Mouse (Mus musculus) hindbrain, embryonic 16.5 days (tissue): ENCODE data around the gene Cadm2. TPM values are rescaled to one million over a fixed set of nuclear protein-coding genes. Genes with fewer than 3 reads are reported as not detected.
A peak's percentile ranks its signal among the peaks of the same experiment; 100 is the strongest.

Experiments used
- ATAC-seq: fragments of 200-750 bp; cut with Nextera tagmentation; 2 replicates; pipeline ENCODE4 v1.8.0; 2017; ENCODE audit warnings: moderate TSS enrichment, moderate library complexity
- H3K27ac ChIP-seq: fragments of 300-500 bp; sonication (generic); 2 replicates; pipeline ENCODE4 v1.5.1; 2014; ENCODE audit warnings: low read depth, mild to moderate bottlenecking, control low read depth, low read length, moderate library complexity
- H3K27me3 ChIP-seq: fragments of 300-500 bp; sonication (generic); replicated peaks from 2 replicates; pipeline ENCODE4 v1.6.1; 2014; ENCODE audit warnings: low read length; ENCODE audit not compliant: control insufficient read depth, insufficient read depth
- H3K36me3 ChIP-seq: fragments of 300-500 bp; sonication (generic); 2 replicates; pipeline ENCODE4 v1.6.1; 2014; ENCODE audit warnings: mild to moderate bottlenecking, low read length, moderate library complexity, mixed read lengths; ENCODE audit not compliant: control insufficient read depth, insufficient read depth
- H3K4me1 ChIP-seq: fragments of 300-500 bp; sonication (generic); 2 replicates; pipeline ENCODE4 v1.6.1; 2014; ENCODE audit warnings: low read depth, low read length; ENCODE audit not compliant: control insufficient read depth, insufficient read depth
- H3K4me2 ChIP-seq: fragments of 300-500 bp; sonication (generic); 2 replicates; pipeline ENCODE4 v1.6.1; 2014; ENCODE audit warnings: mild to moderate bottlenecking, low read length, control low read depth, moderate library complexity
- H3K4me3 ChIP-seq: fragments of 300-500 bp; sonication (generic); 2 replicates; pipeline ENCODE4 v1.5.1; 2014; ENCODE audit warnings: mild to moderate bottlenecking, low read length, control low read depth, moderate library complexity
- H3K9ac ChIP-seq: fragments of 300-500 bp; sonication (generic); 2 replicates; pipeline ENCODE4 v1.6.1; 2014; ENCODE audit warnings: low read depth, mild to moderate bottlenecking, control low read depth, low read length, moderate library complexity
- H3K9me3 ChIP-seq: fragments of 300-500 bp; sonication (generic); 2 replicates; pipeline ENCODE4 v1.6.1; 2014; ENCODE audit warnings: mild to moderate bottlenecking, low read length, moderate library complexity; ENCODE audit not compliant: control insufficient read depth
- WGBS: fragments of 180-500 bp; shearing (Covaris S2); extraction: QIAGEN DNeasy Blood & Tissue Kit; methylation state at CpG from one replicate; pipeline ENCODE4 v1.1.7; 2014; 5-methylcytosine and 5-hydroxymethylcytosine counted together
- polyA plus RNA-seq: library from polyadenylated mRNA; unstranded; fragments of >200 nt; fragmentation: Nextera tagmentation; extraction: Ambion mirVana; gene quantifications from 2 replicates; pipeline ENCODE4 v1.2.1, GENCODE M21; 2015

The Cadm2 gene
- polyA plus RNA-seq, 1 experiment from 2014 or later = 33.6 TPM

DNA sequence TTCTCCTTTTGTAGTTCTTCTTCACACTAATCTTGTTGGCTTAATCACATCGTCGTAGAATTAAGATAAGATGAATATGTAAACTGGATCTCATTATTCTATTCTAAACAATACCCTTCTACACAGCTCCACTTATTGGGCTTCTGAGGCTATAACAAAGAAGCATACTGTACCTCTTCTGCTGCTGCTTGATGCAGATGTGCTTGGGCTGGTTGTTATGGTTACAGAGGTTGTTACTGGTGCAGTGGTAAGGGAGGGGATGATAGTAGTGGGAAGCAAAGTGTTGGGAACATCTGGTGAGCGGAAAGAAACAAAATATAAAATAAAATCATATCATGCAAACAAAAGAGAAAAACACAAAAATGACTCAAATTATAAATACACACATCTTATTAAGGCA, 889.5 kb downstream of the Cadm2 start:
- 42% methylated on average over 3 of the region's 3 CpGs for WGBS

DNA sequence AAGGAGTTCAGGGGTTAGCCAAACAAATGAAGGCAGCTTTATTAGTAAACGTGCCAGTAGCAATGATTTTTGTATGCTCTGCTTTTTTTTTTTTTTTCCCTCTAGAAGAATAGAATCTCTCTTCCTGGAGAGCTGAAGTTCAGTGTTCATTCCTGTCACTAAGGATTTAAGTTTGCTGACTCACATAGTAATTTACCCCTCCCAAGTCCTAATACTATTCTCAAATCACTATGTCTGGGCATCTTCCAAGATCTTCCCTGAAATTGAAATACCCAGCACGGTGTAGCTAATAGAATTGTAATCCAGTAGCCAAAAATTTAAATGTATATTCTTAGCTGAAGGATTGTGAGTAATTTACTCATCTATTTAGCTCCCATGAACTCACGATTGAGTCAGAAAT, 914.2 kb downstream of the Cadm2 start:
- Histone ChIP-seq H3K9me3 (no peaks in the 10 kb centered on the region), H3K4me2 (no peak overlapping the region), H3K27ac (no peak overlapping the region), H3K4me1 (no peaks in the 10 kb centered on the region), H3K27me3 (no peaks in the 10 kb centered on the region), H3K36me3 (no peaks in the 10 kb centered on the region), H3K9ac (no peak overlapping the region), H3K4me3 (no peak overlapping the region)
- no peak for ATAC-seq
- 50% methylated on average over 3 of the region's 3 CpGs for WGBS

More for the DNA sequence above, 889.5 kb downstream of the Cadm2 start:
- Histone ChIP-seq H3K9ac (no peak overlapping the region), H3K4me1 (no peaks in the 10 kb centered on the region), H3K4me3 (no peak overlapping the region), H3K4me2 (no peak overlapping the region), H3K36me3 (no peaks in the 10 kb centered on the region), H3K27ac (no peak overlapping the region), H3K27me3 (no peaks in the 10 kb centered on the region), H3K9me3 (no peaks in the 10 kb centered on the region)
- peak; percentile 84 for ATAC-seq

DNA sequence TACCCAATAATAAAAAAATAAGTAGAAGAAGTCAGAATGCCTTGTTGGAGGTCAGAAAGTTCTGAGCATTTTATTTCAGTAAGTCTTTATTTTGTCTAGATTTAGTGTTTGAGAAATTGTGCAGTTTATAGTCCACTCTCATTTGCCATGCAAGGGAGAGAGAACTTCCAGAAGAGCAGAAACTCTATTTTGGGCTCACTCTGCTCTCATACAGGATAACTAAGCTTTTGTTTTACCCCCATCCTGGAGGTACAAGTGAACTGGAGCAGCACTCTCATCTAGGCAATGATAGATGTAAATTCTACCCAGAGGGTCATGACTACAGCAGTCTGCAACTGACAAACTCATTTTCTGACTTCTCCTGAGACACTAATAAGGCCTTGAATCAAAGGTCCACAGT, 925.9 kb downstream of the Cadm2 start:
- H3K4me1 ChIP-seq = no peaks in the 10 kb centered on the region
- H3K4me2 ChIP-seq = no peak overlapping the region

DNA sequence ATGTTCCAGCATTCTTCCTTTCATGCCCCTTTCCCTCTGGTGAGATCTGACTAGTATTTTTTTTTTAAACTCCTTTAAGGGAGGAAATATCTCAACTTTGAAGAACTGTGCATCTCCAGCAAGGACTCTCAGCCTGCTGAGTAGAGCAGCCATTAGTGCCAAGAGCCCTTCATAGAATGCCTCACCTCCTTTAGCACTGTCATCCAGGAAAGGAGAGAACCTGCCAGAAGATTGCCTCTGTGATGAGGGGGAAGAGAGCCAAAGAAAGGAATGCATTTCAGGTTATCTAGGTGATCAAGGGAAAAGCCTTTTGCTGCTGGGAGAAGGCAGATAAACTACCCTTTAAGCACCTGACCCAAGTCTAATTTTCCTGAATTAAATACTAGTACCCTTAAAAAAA, 943.5 kb downstream of the Cadm2 start:
- Histone ChIP-seq H3K4me2 (no peak overlapping the region), H3K27ac (no peak overlapping the region)
- ATAC-seq = no peak

More for the DNA sequence above, 925.9 kb downstream of the Cadm2 start:
- Histone ChIP-seq H3K9me3 (no peaks in the 10 kb centered on the region), H3K4me3 (no peak overlapping the region), H3K27ac (no peak overlapping the region), H3K27me3 (no peaks in the 10 kb centered on the region), H3K9ac (no peak overlapping the region), H3K36me3 (no peaks in the 10 kb centered on the region)
- no peak for ATAC-seq

DNA sequence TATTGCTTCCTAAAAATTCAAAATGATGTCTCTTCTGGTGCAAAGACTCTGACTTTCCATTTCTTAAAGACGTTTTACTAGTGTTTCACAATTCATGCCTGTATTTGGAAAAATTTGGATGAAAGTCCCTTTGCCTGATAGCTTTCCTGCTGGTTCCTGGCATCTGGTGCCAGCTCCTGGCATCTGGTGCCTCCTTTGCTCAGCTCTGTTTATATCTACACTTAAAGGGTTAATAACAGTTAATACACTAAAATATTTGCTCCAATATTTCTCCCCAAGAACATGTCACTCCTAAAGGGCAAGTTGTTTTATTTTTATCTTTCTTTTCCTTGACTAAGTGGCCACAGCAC, 969.7 kb downstream of the Cadm2 start:
- Histone ChIP-seq H3K4me1 (no peaks in the 10 kb centered on the region), H3K36me3 (no peaks in the 10 kb centered on the region), H3K27me3 (no peaks in the 10 kb centered on the region), H3K4me2 (no peak overlapping the region), H3K9me3 (no peaks in the 10 kb centered on the region), H3K27ac (peak overlapping the region; percentile 29; the same call in 1 of the 2 replicates), H3K4me3 (no peak overlapping the region), H3K9ac (no peak overlapping the region)
- 71% methylated on average over 1 of the region's 1 CpGs for WGBS
- ATAC-seq = peak; percentile 71

More for the DNA sequence above, 943.5 kb downstream of the Cadm2 start:
- Histone ChIP-seq H3K36me3 (no peaks in the 10 kb centered on the region), H3K4me1 (no peaks in the 10 kb centered on the region), H3K9ac (no peak overlapping the region), H3K27me3 (no peaks in the 10 kb centered on the region), H3K4me3 (no peak overlapping the region), H3K9me3 (no peaks in the 10 kb centered on the region)

DNA sequence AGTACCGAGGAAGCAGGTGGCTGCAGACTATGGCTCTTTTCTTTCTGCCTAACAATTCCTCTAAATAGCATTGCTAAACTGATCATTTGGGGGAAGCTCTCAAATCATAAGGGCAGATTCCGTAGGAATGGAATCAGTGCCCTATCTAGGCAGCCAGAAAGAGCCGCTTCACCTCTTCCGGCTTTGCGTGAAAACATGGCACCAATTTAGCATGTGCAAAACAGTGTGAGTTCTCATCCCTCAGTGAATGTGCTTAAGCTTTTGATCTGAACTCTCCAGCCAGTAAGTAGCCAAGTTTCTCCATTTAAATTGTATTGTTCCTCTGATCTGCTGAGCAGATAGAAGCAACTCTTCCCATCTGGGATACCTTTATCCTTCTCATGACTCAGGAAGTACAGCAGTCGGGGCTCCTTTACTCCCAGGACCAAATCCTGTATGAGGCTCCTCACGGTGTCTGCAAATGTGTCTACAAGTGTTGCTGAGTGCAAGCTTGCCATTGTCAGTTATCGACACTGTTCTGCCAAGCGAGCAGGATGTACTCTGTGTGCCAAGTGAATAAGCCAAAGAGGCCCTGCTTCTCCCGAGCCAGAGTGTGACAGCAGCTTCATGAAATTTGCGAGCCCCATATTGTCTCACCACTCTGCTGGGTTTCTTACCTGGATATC, 970.2 kb downstream of the Cadm2 start:
- H3K27ac ChIP-seq = peak overlapping the region; percentile 29; the same call in 1 of the 2 replicates
- no peak overlapping the region for H3K9ac ChIP-seq
- WGBS = 73% methylated on average over 11 of the region's 11 CpGs
- no peak overlapping the region for H3K4me2 ChIP-seq
- H3K27me3 ChIP-seq = no peaks in the 10 kb centered on the region
- H3K4me3 ChIP-seq = no peak overlapping the region
- no peaks in the 10 kb centered on the region for H3K4me1 ChIP-seq
- peak; percentile 95 for ATAC-seq
- no peaks in the 10 kb centered on the region for H3K36me3 ChIP-seq
- H3K9me3 ChIP-seq = no peaks in the 10 kb centered on the region

DNA sequence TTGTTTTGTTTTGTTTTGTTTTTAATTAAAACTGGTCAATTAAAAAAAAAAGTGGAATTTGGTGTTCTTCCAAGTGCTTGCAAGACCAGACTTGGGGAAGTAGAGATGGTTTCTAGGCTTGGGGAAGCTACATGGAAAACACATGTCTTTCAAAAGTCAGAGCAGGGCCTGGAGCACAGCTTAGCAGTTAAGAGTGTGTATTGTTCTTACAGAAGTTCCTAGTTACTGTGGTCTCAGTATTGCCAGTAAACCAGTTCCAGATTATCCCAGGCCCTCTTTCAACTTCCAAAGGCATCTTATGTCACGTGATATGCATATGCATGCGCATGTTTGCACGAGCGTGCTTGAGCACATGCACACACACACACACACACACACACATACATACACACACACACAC, 972.9 kb downstream of the Cadm2 start:
- WGBS = 94% methylated on average over 4 of the region's 4 CpGs
- Histone ChIP-seq H3K9me3 (no peaks in the 10 kb centered on the region), H3K4me3 (no peak overlapping the region), H3K4me1 (no peaks in the 10 kb centered on the region), H3K4me2 (no peak overlapping the region), H3K9ac (no peak overlapping the region), H3K27ac (no peak overlapping the region), H3K27me3 (no peaks in the 10 kb centered on the region), H3K36me3 (no peaks in the 10 kb centered on the region)
- no peak for ATAC-seq

DNA sequence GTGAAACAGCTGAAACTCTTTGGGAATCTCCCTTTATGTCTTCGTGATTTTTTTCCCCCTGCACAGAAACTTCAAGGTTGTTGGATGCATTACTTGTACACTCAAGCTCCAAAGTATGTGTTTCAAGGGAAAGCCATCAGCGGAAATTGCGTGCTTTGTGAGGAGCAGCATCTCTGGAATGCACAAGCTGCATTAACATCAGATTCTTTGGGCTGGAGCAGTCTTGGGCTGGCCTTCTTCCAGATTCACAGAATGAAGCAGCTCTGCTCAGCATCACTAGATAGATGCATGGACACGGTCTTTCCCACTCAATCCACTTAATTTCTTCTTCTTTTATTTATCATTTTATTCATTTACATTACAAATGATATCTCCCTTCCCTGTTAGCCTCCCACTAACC, 977.1 kb downstream of the Cadm2 start:
- Histone ChIP-seq H3K4me3 (no peak overlapping the region), H3K4me1 (no peaks in the 10 kb centered on the region), H3K27ac (no peak overlapping the region), H3K36me3 (no peaks in the 10 kb centered on the region), H3K9ac (no peak overlapping the region), H3K9me3 (no peaks in the 10 kb centered on the region), H3K4me2 (no peak overlapping the region), H3K27me3 (no peaks in the 10 kb centered on the region)
- ATAC-seq = no peak
- WGBS = 69% methylated on average over 4 of the region's 4 CpGs

DNA sequence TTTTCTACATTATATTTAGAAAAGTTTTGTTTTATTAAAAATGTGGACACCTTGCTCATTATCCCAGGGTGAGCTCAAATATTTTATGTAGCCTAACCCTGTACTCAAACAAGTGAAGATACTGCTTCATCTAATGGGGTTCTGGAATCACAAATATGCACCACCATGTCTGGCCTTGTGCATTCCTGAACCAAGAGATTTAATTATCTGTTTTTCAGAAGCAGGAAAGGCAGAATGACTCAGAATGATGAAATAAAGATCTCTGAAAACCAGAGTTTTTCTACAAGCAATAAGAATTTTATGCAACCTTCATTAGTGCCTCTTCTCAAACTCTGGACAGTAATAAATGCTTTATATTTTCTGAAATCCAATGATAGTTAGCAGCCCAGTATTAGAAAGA, 993.2 kb downstream of the Cadm2 start:
- Histone ChIP-seq H3K4me3 (no peak overlapping the region), H3K27me3 (no peaks in the 10 kb centered on the region), H3K4me1 (no peaks in the 10 kb centered on the region), H3K9ac (no peak overlapping the region), H3K9me3 (no peaks in the 10 kb centered on the region), H3K4me2 (no peak overlapping the region), H3K36me3 (no peaks in the 10 kb centered on the region), H3K27ac (no peak overlapping the region)
- no peak for ATAC-seq

DNA sequence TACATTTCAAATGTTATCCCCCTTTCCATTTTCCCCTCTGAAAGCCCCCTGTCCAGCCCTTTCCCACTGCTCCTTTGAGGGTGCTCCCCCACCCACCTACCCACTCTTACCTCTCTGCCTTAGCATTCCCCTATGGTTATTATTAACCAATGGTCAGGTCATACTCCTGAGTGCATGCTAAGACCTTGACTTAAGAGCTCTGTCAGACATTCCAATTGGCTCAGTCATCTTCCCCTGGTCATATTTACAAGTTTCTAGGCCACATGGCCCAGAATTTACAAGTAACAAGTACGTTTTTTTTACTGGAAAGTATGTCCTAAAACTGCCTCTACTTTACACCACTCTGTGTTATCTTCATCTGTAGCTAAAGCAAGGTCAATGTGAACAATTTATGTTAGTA, 998.3 kb downstream of the Cadm2 start:
- no peaks in the 10 kb centered on the region for H3K4me1 ChIP-seq
- H3K27ac ChIP-seq = no peak overlapping the region
- H3K9ac ChIP-seq = no peak overlapping the region
- WGBS = 48% methylated on average over 1 of the region's 1 CpGs
- no peak for ATAC-seq
- no peak overlapping the region for H3K4me3 ChIP-seq
- H3K36me3 ChIP-seq = no peaks in the 10 kb centered on the region
- no peaks in the 10 kb centered on the region for H3K27me3 ChIP-seq
- no peak overlapping the region for H3K4me2 ChIP-seq
- H3K9me3 ChIP-seq = no peaks in the 10 kb centered on the region
